ENCODE assay signal across 14 mouse cellular contexts in the genomic region with DNA sequence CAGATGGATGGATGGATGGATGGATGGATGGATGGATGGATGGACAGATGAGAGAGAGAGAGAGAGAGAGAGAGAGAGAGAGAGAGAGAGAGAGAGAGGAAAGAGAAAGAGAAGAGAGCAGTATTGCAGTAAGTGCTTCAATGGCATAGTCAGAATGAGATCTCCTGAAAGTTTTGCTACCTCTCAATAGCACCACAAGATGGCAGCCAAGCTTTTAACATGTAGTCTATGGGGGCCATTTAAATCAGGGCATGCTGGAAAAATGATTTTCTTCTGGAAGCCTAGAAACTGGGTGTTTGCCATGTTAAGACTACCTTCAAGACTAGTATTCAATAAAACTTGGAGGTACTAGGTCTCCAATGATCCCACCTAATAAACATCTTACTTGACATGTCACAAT. TPM values are rescaled to one million over a fixed set of nuclear protein-coding genes. Genes with fewer than 3 reads are reported as not detected.
A peak's percentile ranks its signal among the peaks of the same experiment; 100 is the strongest.
DNase-seq lines count a peak whose midpoint lies in the region; ATAC-seq and TF ChIP-seq lines count a peak whose summit lies in the region.
"Had no signal": no experiment of that assay in that cellular context is flagged by ENCODE, and none has a peak within 500 bp of the region (broad histone marks: within the 10 kb centered on the region; RNA-seq: fewer than 3 reads in every experiment).

No protein-coding gene starts in this region.

- no peaks in the 10 kb centered on the region for H3K27me3 ChIP-seq in kidney, postnatal 0 days (ENCODE audit: insufficient read depth, low read length)
- no peaks in the 10 kb centered on the region for H3K27me3 ChIP-seq in kidney, embryonic 14.5 days (ENCODE audit: control insufficient read depth, insufficient read depth, low read length)
- H3K27me3 ChIP-seq: lung, embryonic 15.5 days; neural tube, embryonic 13.5 days had no signal

- no peak overlapping the region for H3K4me3 ChIP-seq in kidney, postnatal 0 days (replicated peaks; ENCODE audit: low read depth, low read length)
- no peak overlapping the region for H3K4me3 ChIP-seq in kidney, embryonic 14.5 days (ENCODE audit: low read length)
- H3K4me3 ChIP-seq in ES-E14 (ENCODE audit: insufficient read depth in 1 of 2, low read depth in 1 of 2, low read length in 2 of 2, poor library complexity in 1 of 2, severe bottlenecking in 1 of 2): no peak overlapping the region
- H3K4me3 ChIP-seq: lung, embryonic 15.5 days; neural tube, embryonic 13.5 days had no signal

- H3K9me3 ChIP-seq in kidney, postnatal 0 days (replicated peaks; ENCODE audit: low read length): no peaks in the 10 kb centered on the region
- no peaks in the 10 kb centered on the region for H3K9me3 ChIP-seq in kidney, embryonic 14.5 days (ENCODE audit: control insufficient read depth, low read length)
- H3K9me3 ChIP-seq in ES-E14 (ENCODE audit: control insufficient read depth, insufficient read depth, low read depth, low read length): no peaks in the 10 kb centered on the region
- H3K9me3 ChIP-seq: lung, embryonic 15.5 days; neural tube, embryonic 13.5 days had no signal

- no peak overlapping the region for H3K9ac ChIP-seq in kidney, postnatal 0 days (ENCODE audit: low read depth, low read length)
- no peak overlapping the region for H3K9ac ChIP-seq in kidney, embryonic 14.5 days (ENCODE audit: low read depth, low read length)
- no peak overlapping the region for H3K9ac ChIP-seq in ES-E14 (ENCODE audit: insufficient read depth, low read depth, low read length, poor library complexity, severe bottlenecking)
- H3K9ac ChIP-seq: lung, embryonic 15.5 days; neural tube, embryonic 13.5 days had no signal

- peak; percentile 72 for DNase-seq in kidney, postnatal 0 days (ENCODE audit: low spot score)
- DNase-seq in CD4-positive helper T cell, adult 2 months (ENCODE audit: low read depth, low spot score): peak; percentile 26
- no peak for DNase-seq in ES-E14 (ENCODE audit: low read depth, low spot score)
- DNase-seq in spleen, postnatal 14 days (ENCODE audit: low spot score in 2 of 2): no peak
- no peak for DNase-seq in neural tube, embryonic 10.5 days (ENCODE audit: extremely low spot score, low spot score)
- DNase-seq: adrenal gland, postnatal 36 days; cerebellum, postnatal 36 days; thymus, postnatal 25 days had no signal

- H3K4me2 ChIP-seq in kidney, postnatal 0 days (ENCODE audit: low read length): no peak overlapping the region
- no peak overlapping the region for H3K4me2 ChIP-seq in kidney, embryonic 14.5 days (replicated peaks; ENCODE audit: low read depth, low read length)
- H3K4me2 ChIP-seq: lung, embryonic 15.5 days; neural tube, embryonic 13.5 days had no signal

- H3K36me3 ChIP-seq in kidney, postnatal 0 days (ENCODE audit: insufficient read depth, low read length): no peaks in the 10 kb centered on the region
- no peaks in the 10 kb centered on the region for H3K36me3 ChIP-seq in kidney, embryonic 14.5 days (ENCODE audit: control insufficient read depth, insufficient read depth, low read length)
- H3K36me3 ChIP-seq in ES-E14 (ENCODE audit: control insufficient read depth, insufficient read depth, low read length, poor library complexity, severe bottlenecking): no peaks in the 10 kb centered on the region
- H3K36me3 ChIP-seq: lung, embryonic 15.5 days; neural tube, embryonic 13.5 days had no signal

- peak; percentile 77 for TF ChIP-seq CTCF in kidney, postnatal 0 days (IDR thresholded peaks at IDR 0.05; ENCODE audit: low read depth)

- H3K4me1 ChIP-seq in kidney, postnatal 0 days (replicated peaks; ENCODE audit: insufficient read depth, low read length): no peaks in the 10 kb centered on the region
- no peaks in the 10 kb centered on the region for H3K4me1 ChIP-seq in kidney, embryonic 14.5 days (ENCODE audit: control insufficient read depth, insufficient read depth, low read length)
- no peaks in the 10 kb centered on the region for H3K4me1 ChIP-seq in ES-E14 (ENCODE audit: control insufficient read depth in 2 of 2, insufficient read depth in 2 of 2, low read length in 2 of 2, poor library complexity in 1 of 2)
- H3K4me1 ChIP-seq: lung, embryonic 15.5 days; neural tube, embryonic 13.5 days had no signal

- no peak for ATAC-seq in kidney, postnatal 0 days (replicated peaks; ENCODE audit: low FRiP score, low read depth)
- no peak for ATAC-seq in kidney, embryonic 14.5 days (ENCODE audit: low FRiP score, low TSS enrichment)
- peak; percentile 42 for ATAC-seq in inflammation-experienced regulatory T-cells, adult 6 months
- no peak for ATAC-seq in monocyte, adult 5-6 weeks (replicated peaks; ENCODE audit: insufficient number of reproducible peaks, low FRiP score, low TSS enrichment, poor library complexity, severe bottlenecking)

- no peak overlapping the region for H3K27ac ChIP-seq in kidney, postnatal 0 days
- H3K27ac ChIP-seq in kidney, embryonic 14.5 days (ENCODE audit: low read depth, low read length): no peak overlapping the region
- no peak overlapping the region for H3K27ac ChIP-seq in ES-E14 (ENCODE audit: insufficient read depth, low read depth, low read length, poor library complexity, severe bottlenecking)
- H3K27ac ChIP-seq: lung, embryonic 15.5 days; neural tube, embryonic 13.5 days had no signal

- in situ Hi-C loops in ES-E14 (cut with MboI; ENCODE audit: low sequenced_read_pairs in 2 of 2, unreplicated experiment in 2 of 2): no loop called here

TF ChIP-seq in ES-E14, 5 proteins besides CTCF, POLR2A, EP300 and RAD21:
- peak; percentile 73; the same call in 1 of the 2 replicates for TF ChIP-seq ZC3H11A (IDR thresholded peaks at IDR 0.05; ENCODE audit: borderline replicate concordance, low read depth, low read length)
- no peak for TF ChIP-seq ZNF384 (IDR thresholded peaks at IDR 0.05; ENCODE audit: low read depth, low read length)

RNA-seq across cellular contexts. Expression of a gene that starts 5.4 kb away (rescaled TPM):
- 37.6 and 41.5 TPM in 2 replicates for polyA plus RNA-seq in kidney, postnatal 0 days (2015; fragmentation: Nextera tagmentation; extraction: Ambion mirVana)
- 47.0 and 63.7 TPM in 2 replicates for polyA plus RNA-seq in kidney, embryonic 14.5 days (2014; fragmentation: Nextera tagmentation; extraction: Ambion mirVana)
- total RNA-seq in ES-E14 (2012; rRNA removed): 86.5 and 106 TPM in 2 replicates
- polyA plus RNA-seq in inflammation-experienced regulatory T-cells, adult 6 months (2017; shearing (Covaris generic)): 10 to 100 TPM; 10.8 to 14.7 (median 11.7) TPM
- total RNA-seq in monocyte, adult 5-6 weeks (2017): 24.2 to 32.7 TPM (median 28.3 TPM) in 3 replicates

RNA-seq across cellular contexts. Expression of a gene that starts 44.9 kb away (rescaled TPM):
- polyA plus RNA-seq in kidney, postnatal 0 days (2015; fragmentation: Nextera tagmentation; extraction: Ambion mirVana): 0.22 and 0.28 TPM in 2 replicates
- 0.19 TPM in 1 of 2 replicates, not detected in the other for polyA plus RNA-seq in kidney, embryonic 14.5 days (2014; fragmentation: Nextera tagmentation; extraction: Ambion mirVana)
- 0.09 and 0.37 TPM in 2 replicates for total RNA-seq in ES-E14 (2012; rRNA removed)
- polyA plus RNA-seq in inflammation-experienced regulatory T-cells, adult 6 months (2017; shearing (Covaris generic)): not detected
- total RNA-seq in monocyte, adult 5-6 weeks (2017): not detected in 3 replicates
- total RNA-seq: adrenal gland, postnatal 36 days; heart, postnatal 25 days had no signal
- polyA plus RNA-seq: lung, embryonic 15.5 days had no signal

RNA-seq across cellular contexts. Expression of a gene that starts 51.1 kb away (rescaled TPM):
- 124 and 126 TPM in 2 replicates for polyA plus RNA-seq in kidney, postnatal 0 days (2015; fragmentation: Nextera tagmentation; extraction: Ambion mirVana)
- polyA plus RNA-seq in kidney, embryonic 14.5 days (2014; fragmentation: Nextera tagmentation; extraction: Ambion mirVana): 90.9 and 101 TPM in 2 replicates
- 62.0 and 73.1 TPM in 2 replicates for total RNA-seq in ES-E14 (2012; rRNA removed)
- polyA plus RNA-seq in inflammation-experienced regulatory T-cells, adult 6 months (2017; shearing (Covaris generic)): 10 to 100 TPM; 28.0 to 37.5 (median 37.5) TPM
- total RNA-seq in monocyte, adult 5-6 weeks (2017): 2.0 to 9.7 TPM (median 7.9 TPM) in 3 replicates

Comparison
In these comparisons a context has a peak if more than half of its experiments do, and no peak if none do; other contexts are left out.
1. DNase-seq: peak in kidney, postnatal 0 days (single experiment) and CD4-positive helper T cell, adult 2 months (single experiment); none in ES-E14 (single experiment), spleen, postnatal 14 days (0 of 2) and neural tube, embryonic 10.5 days (single experiment).